Mouse (Mus musculus) brain, embryonic 14.5 days (tissue): ENCODE results near the gene Parp16.

Source experiments
- CTCF ChIP-seq: fragments of 200-500 bp; IDR thresholded peaks from 2 replicates; pipeline ENCODE4 v1.5.1; 2012; ENCODE audit warnings: inconsistent platforms, mild to moderate bottlenecking, moderate library complexity, borderline replicate concordance; ENCODE audit not compliant: insufficient read depth, insufficient read length; ENCODE audit errors: extremely low read depth
- POLR2A ChIP-seq: fragments of 200-500 bp; IDR thresholded peaks from 2 replicates; pipeline ENCODE4 v1.6.1; 2012; ENCODE audit warnings: mild to moderate bottlenecking, inconsistent platforms, borderline replicate concordance; ENCODE audit not compliant: poor library complexity, insufficient read depth, insufficient read length, severe bottlenecking; ENCODE audit errors: extremely low read depth

DNA sequence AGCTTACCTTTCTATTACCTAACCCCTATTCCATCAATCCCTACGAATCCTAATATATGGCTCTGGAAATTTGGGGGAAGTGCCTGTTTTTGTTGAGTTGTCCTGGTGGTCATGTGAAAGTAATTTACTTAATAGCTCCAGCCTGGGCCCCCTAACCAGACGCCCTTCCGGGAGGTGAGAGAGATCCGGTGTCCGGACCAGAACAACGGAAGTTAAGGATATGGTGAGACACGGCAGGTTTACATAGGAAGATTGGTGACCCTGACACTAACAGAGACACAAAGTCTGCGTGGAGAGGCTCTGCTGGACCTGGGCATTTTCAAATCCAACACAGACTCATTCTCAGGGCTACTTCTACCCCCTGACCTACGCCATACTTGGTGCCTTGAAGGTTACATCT lies 28.8 kb upstream of the Parp16 start:
- no peak for TF ChIP-seq CTCF
- TF ChIP-seq POLR2A: no peak
